Mouse (Mus musculus) c-Kit-positive CD71-negative TER-119-negative erythroid progenitor cells, embryonic 14.5 days (primary cell): ENCODE data around the gene Apex1.
"Not testable (repeated sequence)": the region's sequence is repeated elsewhere in the genome, so short reads cannot be mapped to it uniquely, and the experiment has no call there.

ENCODE experiments used
- DNase-seq: peaks from one replicate; pipeline ENCODE4 v3.0.0-alpha.2; 2013; ENCODE audit warnings: low read depth

Apex1 gene

DNA sequence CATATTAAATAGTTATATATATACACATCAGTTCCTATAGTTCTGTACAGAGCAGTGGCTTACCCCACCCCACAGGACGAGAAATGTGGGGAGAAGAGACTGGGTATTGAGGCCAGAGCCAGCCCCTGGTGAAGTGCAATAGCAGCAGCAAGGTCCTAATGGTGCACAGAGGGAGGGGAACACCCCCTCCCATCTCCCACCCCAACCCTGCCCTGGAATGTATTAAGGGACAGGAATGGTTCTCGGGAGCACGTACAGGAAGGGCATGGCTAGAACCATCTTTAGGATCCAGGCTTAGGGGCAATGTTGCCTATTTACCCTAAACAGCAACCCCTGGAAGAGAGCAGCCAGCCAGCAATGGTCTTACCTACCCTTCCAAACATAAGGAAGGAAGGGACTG, 2.6 kb downstream of the Apex1 start:
- no peak for DNase-seq

DNA sequence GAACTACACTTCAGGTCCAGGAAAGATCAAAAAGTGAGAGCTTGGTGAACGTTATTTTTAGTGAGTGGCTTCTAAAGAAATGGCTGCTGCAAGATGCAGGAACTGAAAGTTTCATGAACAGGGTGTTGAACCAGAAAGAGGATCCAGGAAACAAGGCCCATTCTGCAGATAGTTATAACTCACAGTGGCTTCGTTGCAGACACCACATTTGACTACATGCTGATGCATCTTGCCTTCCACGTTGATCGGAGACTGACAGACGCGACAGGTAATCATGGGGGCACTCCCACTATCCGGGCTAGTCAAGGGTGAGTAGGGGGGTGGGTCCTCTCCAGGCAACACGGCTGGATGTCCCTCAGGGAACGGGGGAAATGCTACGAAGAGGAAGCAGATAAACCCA, 5.2 kb downstream of the Apex1 start:
- DNase-seq, result no peak

DNA sequence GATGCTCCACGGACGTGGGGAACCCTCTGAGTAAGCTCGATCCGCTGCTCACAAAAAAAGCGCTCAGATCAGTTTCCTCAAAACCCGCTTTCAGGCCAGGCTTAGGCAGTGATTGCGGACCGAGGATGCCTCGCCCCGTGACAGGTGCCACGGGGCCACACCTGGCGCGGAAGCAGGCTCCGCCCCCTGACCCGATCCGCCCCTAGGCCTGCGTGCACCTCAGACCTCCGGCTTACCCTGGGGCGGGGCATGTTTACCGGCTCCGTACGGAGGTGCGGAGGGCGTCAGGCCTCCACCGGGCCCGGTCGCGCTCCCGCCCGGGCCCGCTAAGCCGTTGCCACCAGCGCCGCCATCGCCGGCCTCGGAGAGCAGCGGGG, 5.6 kb downstream of the Apex1 start:
- DNase-seq, result no peak

DNA sequence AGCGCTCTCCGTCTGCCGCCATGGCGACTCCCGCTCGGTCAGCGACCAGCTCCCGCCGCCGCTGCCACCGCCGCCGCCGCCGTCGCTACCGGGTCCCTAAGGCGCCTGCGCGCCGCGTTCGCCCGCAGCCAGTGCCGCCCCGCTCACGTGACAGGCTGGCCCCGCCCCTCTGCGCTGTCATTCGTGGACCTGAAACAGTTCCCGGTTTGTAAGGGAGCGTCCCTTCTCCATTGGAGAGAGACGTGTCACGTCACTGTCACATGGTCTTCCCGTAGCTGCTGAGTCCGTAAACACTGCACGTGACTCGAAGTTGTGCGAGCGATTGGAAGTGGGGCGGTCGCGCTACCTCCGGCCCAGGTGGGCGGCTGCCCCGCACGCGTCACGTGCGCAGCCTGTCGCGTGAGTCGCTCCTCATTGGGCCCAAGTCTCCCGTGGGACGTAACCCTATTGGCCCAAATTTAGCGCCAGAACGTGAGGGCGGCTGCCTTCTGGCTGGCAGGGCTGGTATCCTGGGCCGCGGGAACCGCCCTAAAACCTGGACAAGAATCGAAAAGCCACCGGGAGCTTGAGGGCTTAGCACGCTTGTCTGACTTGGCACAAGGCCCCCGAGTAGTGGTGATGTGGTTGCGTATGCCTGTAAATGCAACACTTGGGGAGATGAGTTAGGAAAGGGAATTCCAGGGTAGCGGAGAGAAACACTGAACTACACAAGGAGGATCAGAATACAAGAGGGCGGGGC, 6.2 kb downstream of the Apex1 start, which contains the start of the genes Pip4p1 and Pnp:
Pip4p1 (minus strand) TSS at position 103 of the 739 bp plus-strand sequence.
Pnp (plus strand) TSS at position 329 of the 739 bp plus-strand sequence.
- peak; percentile 96 for DNase-seq

DNA sequence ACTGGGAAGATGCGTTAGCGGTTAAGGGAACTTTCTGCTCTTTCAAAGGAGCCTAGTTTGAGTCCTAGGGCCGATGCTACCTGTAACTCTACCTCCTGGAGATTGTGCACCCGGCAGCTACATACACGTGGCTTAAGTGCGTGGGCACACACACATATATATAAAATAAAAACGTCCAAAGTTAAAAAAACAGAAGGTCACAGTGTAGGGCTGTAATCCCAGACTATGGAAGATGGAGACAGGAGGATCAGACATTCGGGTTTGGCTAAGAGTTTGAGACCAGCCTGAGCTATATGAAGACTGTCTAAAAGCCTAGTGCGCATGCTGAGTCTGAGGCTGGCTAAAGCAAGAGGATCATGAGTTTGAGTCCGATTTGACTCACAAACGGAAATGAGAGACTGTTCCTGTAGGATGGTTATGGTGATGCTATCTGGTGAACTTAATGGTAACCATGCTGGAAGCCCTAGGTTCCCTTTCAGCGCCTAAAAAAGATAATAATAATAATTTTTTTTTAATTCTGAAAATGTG, 6.8 kb downstream of the Apex1 start:
- DNase-seq, result no peak

DNA sequence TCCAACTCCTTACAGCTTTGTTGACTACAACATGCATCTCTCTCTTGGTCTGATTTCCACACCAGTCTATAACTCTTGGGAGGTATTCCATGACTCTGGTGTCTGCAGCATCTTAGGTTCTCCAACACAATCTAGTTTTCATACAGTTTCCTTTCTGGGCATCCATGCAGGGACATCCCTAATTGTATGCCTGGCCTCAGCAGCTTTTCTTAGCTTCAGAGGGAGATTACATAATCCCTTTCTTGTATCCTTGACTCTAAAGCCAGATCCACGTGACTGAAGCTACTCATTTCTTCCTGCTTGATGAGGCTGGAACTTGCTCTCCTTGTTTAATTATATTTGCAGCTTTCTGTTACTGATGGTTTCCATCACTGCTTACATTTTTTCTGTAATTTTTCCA, 11.9 kb downstream of the Apex1 start:
- DNase-seq, result no peak

DNA sequence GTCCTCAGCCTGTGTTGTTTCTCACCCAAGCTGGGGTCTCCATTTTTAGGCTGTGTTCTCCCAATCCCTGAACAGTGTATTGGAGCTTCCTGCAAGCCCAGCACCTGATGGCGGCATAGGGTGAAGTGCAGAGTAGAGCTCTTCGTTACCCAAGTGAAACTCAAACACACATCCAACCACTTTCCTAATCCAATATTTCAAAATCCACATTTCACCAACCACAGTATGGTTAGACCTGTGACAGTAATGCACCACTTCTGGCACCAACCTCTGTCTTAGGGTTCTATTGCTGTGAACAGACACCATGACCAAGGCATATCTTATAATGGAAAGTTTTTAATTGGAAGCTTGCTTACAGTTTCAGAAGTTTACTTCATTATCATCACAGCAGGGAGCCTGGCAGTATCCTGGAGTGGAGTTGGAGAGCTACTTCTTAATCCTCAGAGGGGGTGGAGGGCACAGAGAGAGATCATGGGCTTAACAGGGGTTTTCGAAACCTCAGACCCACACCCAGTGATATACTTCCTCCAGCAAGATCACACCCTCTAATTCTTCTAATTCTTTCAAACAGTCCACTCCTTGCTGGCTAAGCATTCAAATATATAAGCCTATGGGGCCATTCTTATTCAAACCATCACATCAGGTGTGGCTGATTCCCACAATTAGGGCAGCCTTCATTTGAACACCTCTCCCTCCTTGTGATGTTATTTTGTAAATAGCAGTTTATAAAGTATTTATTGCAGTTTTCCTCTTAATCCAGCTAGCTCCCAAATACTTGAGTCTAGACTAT, 13.5 kb downstream of the Apex1 start:
- no peak for DNase-seq

DNA sequence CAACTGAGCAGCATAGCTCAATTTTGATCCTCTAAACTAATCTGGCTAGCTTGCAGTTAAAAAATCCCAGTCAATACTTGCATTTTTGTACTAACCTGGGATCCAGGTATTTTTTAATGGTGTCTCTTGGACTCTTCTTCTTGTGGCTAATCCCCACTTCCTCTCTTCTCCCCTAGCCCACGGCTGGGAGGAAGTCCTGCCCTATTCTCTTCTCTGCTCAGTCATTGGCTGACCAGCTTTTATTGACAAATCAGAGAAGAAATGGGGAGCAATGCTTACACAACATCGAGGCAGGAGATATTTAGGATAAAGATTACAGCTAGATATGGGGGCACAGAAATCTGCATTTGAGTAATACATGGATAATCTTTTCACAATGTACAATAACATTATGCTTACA, 14.2 kb downstream of the Apex1 start:
- no peak for DNase-seq

DNA sequence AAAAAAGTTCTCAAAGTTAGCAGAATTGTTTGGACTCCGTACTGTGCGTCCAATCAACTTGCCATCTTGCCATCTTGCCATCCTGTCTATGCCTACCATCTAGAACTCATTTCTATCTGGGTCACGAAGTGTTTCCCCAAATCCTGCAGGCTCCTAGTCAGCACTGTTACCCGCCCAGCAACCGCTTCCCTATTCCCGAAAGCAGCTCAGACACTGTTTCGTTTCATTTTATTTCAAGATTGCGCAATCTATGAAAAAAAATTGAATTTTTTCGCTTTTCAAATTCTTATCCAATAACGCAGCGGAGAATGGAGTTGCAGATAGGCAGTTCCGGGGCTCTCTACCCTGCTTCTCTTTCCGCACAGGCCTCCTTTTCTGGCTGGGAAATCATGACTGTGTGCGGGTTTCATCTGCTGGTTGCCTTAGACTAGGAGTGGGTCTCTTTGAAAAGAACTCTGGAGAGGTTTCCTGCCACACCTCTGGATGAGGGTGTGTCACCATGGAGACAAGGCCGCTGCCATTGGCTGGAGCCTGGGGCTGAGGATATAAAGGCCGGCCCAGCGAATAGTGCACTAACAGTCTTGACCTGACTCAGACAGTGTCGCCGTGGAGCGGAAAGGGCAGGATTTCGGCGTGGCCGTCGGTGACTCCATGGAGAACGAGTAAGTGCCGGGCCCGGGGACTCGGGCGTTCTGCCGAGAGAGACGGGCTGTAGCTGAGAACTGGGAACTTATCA, 19.3 kb downstream of the Apex1 start, which contains the start of gene Gm49342:
Gm49342 (plus strand) TSS at position 586 of the 736 bp plus-strand sequence.
- peak; percentile 89 for DNase-seq

DNA sequence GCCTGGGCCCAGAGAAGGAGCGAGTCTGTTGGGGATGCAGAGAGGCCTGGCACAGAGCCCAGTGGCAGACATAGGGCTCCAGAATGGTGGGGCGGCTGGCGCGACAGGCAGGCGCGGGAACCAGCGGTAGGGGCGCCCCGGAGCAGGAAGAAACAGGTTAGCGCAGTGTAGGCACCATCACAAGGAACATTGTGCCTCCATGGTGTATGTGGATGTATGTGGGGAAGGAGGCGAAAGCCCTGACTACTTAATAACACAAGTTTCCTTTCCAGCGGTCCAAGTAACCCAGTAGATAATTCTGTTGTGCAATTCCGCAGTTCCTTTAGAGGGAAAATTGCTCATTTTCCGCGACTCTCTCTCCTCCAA, 19.9 kb downstream of the Apex1 start:
- not testable (repeated sequence) for DNase-seq

DNA sequence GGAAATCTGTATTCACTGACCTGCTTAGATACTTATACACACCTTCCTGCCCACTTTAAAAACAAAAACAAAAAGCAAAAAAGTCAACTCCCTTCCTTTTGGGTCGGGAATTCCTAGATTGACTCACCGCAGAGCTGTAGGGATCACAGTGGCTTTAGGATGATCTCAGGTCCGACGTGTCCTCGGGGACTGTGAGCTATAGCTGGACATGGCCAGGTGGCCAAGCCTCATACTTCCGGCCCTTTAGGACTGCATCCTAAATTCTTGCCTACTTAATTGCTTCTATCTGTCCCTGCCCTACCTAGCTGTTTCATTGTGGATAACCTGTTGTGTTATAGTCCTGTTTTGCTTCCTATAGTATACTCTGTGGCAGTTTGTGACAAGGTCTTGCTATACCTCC, 20.3 kb downstream of the Apex1 start:
- DNase-seq, result not testable (repeated sequence)

DNA sequence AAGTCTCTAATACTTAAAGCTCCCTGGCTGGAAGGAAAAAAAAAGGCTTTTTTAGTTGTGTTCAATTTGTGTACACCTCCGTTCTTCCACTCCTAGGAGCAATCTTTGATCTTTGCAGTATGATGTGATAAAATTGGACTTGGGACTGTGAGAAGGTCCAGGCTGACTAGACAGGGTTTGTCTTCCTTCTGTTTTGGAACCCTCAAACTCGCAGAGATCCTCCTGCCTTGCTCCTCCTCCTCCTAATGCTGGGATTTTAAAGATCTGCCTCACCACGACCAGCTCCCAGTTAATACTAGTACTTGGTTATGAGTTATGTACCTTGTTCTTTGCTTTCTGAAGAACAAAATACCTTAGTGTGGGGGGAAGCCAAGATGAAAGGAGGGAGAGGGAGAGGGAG, 20.8 kb downstream of the Apex1 start:
- DNase-seq, result not testable (repeated sequence)

DNA sequence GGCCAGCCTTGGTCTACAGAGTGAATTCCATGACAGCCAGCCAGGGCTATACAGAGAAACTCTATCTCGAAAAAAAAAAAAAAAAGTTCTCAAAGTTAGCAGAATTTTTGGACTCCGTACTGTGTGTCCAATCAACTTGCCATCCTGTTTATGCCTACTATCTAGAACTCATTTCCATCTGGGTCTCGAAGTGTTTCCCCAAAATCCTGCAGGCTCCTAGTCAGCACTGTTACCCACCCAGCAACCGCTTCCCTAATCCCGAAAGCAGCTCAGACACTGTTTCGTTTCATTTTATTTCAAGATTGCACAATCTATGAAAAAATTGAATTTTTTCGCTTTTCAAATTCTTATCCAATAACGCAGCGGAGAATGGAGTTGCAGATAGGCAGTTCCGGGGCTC, 30.7 kb downstream of the Apex1 start:
- DNase-seq, result no peak

DNA sequence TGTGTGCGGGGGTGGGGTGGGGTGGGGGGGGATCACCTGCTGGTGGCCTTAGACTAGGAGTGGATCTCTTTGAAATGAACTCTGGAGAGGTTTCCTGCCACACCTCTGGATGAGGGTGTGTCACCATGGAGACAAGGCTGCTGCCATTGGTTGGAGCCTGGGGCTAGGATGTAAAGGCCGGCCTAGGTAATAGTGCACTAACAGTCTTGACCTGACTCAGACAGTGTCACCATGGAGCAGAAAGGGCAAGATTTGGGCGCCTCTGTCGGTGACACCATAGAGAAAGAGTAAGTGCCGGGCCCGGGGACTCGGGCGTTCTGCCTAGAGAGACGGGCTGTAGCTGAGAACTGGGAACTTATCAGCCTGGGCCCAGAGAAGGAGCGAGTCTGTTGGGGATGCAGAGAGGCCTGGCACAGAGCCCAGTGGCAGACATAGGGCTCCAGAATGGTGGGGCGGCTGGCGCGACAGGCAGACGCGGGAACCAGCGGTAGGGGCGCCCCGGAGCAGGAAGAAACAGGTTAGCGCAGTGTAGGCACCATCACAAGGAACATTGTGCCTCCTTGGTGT, 31.3 kb downstream of the Apex1 start, which contains the start of gene Pnp2:
Pnp2 (plus strand) TSS at position 51 of the 567 bp plus-strand sequence.
- not testable (repeated sequence) for DNase-seq

DNA sequence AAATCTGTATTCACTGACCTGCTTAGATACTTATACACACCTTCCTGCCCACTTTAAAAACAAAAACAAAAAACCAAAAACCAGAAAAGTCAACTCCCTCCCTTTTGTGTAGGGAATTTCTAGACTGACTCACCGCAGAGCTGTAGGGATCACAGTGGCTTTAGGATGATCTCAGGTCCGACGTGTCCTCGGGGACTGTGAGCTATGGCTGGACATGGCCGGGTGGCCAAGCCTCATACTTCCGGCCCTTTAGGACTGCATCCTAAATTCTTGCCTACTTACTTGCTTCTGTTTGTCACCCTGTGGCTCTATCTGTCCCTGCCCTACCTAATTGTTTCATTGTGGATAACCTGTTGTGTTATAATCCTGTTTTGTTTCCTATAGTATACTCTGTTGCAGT, 32.0 kb downstream of the Apex1 start:
- not testable (repeated sequence) for DNase-seq

DNA sequence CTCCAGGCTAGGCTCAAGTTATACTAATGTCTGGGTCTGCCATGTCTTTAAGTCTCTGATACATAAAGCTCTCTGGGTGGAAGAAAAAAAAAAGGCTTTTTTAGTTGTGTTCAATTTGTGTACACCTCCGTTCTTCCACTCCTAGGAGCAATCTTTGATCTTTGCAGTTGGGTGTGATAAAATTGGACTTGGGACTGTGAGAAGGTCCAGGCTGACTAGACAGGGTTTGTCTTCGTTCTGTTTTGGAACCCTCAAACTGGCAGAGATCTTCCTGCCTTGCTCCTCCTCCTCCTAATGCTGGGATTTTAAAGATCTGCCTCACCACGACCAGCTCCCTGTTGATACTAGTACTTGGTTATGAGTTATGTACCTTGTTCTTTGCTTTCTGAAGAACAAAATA, 32.4 kb downstream of the Apex1 start:
- not testable (repeated sequence) for DNase-seq

DNA sequence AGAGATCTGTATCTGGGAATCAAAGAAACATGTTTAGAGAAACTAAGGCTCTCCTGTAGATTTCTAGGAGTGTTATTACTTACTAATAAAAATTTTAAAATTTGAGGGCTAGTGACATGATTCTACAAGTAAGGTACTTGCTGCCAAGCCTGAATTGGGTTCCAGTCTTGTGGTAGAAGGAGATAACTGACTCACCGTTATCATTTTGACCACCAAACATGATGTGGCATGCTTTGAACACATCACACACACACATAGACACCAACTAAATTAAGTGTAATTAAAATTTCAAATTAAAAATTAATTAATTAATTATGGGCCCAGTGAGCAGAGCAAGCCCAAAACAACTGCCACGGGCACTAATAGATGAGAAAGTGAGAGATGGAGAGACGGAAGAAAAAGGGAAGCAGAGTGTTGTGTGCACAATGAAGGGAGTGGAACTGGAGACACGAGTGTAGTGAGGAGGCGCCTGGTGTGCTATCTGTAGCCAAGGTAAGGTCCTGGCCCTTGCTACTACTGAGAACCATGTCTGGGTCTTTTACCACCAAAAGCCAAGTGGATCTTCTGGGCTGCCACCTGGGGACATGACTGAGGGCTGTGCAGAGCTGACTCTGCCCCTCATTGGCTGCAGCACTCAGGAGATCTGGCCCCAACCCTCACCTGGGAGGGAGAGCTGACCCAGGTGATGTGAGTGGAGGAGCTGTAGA, 33.7 kb downstream of the Apex1 start:
- not testable (repeated sequence) for DNase-seq

DNA sequence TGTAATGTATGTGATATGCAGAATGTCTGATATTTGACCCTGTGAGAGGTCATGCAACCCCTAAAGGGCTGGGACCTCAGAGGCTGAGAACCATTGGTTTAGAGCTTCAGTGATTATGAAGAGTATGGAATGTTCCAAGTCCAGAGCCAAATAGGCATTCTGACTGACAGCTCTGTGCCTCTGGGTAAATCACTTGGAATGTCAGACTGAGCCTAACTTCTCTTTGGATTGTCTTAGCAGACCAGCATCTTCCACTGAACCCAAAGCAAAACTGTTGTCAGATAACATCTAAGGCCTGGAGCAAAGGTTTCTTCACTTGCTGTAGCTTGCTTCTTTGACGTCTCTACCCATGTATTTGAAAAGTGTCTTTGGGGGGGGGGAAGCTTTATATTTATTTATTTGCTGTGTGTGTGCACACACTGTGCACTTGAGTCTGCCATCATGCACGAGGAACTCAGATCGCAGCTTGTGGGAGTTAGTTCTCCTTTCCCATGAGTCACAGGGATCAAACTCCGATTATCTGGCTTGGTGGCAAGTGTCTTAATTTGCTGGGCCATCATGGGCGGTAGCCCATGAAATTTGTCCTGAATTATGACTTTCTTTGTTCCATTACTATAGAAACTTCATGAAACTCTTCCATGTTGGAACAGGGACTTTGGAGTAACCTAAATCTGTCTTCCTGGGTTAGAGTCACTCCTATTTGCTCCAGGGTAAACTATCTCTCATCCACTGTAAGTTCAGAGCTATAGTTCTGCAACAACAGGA, 43.6 kb downstream of the Apex1 start:
- DNase-seq, result no peak

DNA sequence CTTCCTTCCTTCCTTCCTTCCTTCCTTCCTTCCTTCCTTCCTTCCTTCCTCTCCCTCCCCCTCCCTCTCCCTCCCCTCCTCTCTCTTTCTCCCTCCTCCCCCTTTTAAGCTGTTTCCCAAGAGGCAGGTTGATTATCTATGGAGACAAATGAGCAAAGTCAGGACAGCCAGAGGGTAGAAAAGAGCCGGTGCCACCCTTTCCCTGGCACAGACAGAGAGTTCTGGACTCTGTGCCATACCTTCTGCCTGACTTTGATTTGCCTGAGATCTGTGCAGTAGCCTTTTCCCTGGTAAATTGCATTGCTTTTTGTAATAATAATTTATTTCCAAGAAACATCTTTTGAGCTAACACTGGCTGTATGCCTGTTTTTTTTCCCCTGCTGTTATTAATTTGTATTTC, 44.3 kb downstream of the Apex1 start:
- no peak for DNase-seq
